Mouse (Mus musculus) retina, postnatal 1 day (tissue): ENCODE results near the gene Terb2.

ENCODE experiments used
- DNase-seq: peaks from one replicate; pipeline ENCODE4 v3.0.0-alpha.2; 2012

Gene Terb2

GRCm38 (mm10) chr2:122234611-122235288, 48.7 kb downstream of the Terb2 start, which contains the start of gene Sord:
Gene Sord, plus strand, starts transcription at chr2:122234749.
- DNase-seq, result peak; percentile 95

DNA sequence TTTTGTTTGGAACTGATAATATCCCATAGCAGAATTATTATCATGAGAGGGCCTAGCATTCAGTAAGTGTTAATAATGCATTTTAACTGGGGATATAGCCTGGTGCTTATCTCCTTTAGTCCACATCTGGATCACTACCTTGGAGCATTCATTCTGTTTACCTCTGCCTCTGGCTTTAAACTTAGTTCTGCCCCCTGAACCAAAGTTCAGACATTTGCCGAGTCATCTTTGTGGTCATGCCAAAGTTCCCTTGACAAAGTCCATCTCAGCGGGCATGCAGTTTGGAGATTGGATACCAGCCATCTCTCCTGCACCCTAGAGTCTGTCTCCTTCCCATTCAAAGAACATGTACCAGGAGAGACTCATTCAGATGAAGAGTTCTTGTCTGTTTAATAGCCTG, 49.4 kb downstream of the Terb2 start:
- DNase-seq, result no peak

GRCm38 (mm10) chr2:122236321-122236720, 50.2 kb downstream of the Terb2 start:
- DNase-seq, result no peak

GRCm38 (mm10) chr2:122237891-122238470, 51.9 kb downstream of the Terb2 start:
- no peak for DNase-seq

- DNase-seq, result no peak
Observed at GRCm38 (mm10) chr2:122240735-122241134, 54.7 kb downstream of the Terb2 start.

GRCm38 (mm10) chr2:122241226-122241625, 55.2 kb downstream of the Terb2 start:
- no peak for DNase-seq

DNA sequence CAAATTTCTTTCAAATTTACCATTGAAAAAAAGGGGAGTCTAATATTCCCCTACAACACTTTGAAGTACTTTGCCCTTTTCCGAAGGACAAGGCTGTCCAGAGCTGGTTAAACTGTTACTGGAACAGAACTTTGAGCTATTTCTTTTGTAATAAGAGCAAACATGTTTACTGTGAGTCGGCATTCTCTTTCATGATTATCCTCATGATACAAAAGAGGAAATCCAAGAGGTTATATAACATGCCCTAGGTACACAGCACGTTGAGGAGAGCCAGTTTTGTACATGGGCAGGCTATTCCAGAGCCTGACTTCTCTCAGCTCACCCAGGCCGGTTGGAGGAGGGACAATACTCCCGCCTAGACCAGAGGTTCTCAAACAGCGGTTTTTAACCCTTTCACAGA, 55.9 kb downstream of the Terb2 start:
- DNase-seq, result no peak

DNA sequence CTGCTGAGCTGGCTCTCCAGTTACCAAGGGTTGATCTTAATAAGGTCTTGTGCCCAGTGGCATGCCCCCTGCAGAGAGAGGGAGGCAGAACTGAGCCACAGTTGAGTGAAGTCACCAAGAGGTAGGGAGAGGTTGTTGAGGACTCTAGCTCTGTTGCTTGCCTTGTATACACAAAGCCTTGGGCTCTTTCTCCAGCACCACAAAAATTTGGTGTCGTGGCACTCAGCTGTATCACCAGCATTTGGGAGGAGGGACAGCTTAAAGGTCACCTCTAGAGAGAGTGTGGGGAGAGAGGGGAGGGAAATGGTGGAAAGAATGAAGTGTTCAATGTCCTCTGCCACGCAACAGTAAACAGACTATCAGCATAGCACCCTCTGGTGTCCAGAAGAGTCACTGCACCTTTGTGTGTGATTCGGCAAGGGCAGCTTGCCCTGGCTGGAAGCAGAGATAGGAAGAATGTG, 57.6 kb downstream of the Terb2 start:
- peak; percentile 86 for DNase-seq

DNA sequence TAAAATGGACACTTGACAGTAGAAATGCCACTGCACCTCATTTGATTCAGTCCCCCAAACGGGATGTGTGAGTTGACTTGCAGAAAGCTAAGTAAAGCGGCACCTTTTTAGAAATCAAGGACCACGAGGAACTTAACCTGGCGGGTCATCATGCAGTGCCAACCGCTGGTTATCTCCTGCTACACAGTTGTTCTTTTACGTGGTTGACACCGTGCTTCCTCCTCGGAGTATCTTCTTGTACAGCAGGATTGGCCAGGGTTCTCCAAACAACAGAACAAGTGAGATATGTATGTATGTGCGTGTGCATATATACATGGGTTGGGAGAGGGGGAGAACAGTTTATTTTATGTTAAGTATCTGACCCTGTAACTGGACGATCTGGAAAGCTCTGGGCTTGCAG, 61.7 kb downstream of the Terb2 start:
- no peak for DNase-seq

GRCm38 (mm10) chr2:122255997-122256396, 69.9 kb downstream of the Terb2 start:
- DNase-seq, result no peak
